Mouse (Mus musculus) CH12.LX (cell line): Measurements from ENCODE around the gene Inpp5b.

ENCODE experiments used
- CHD2 ChIP-seq: IDR thresholded peaks from 2 replicates; pipeline ENCODE4 v1.6.1; 2011; ENCODE audit warnings: low read length, improper control_type of control experiment
- CTCF ChIP-seq, 2 experiments: IDR thresholded peaks in 1 of 2; conservative IDR thresholded peaks in 1 of 2; 2 replicates each; pipeline ENCODE4 v1.5.1; 2011 to 2012; ENCODE audit warnings: low read depth in 2 of 2, low read length in 2 of 2, improper control_type of control experiment in 1 of 2, inconsistent platforms in 1 of 2, mild to moderate bottlenecking in 1 of 2, moderate library complexity in 1 of 2
- POLR2A ChIP-seq: IDR thresholded peaks from 2 replicates; pipeline ENCODE4 v1.6.1; 2011; ENCODE audit warnings: low read depth, mild to moderate bottlenecking, improper control_type of control experiment, low read length
- SIN3A ChIP-seq: IDR thresholded peaks from 2 replicates; pipeline ENCODE4 v1.6.1; 2012; ENCODE audit warnings: low read length, improper control_type of control experiment, inconsistent platforms
- ZKSCAN1 ChIP-seq: IDR thresholded peaks from 2 replicates; pipeline ENCODE4 v1.6.1; 2012; ENCODE audit warnings: low read depth, inconsistent platforms, low read length, improper control_type of control experiment, borderline replicate concordance

DNA sequence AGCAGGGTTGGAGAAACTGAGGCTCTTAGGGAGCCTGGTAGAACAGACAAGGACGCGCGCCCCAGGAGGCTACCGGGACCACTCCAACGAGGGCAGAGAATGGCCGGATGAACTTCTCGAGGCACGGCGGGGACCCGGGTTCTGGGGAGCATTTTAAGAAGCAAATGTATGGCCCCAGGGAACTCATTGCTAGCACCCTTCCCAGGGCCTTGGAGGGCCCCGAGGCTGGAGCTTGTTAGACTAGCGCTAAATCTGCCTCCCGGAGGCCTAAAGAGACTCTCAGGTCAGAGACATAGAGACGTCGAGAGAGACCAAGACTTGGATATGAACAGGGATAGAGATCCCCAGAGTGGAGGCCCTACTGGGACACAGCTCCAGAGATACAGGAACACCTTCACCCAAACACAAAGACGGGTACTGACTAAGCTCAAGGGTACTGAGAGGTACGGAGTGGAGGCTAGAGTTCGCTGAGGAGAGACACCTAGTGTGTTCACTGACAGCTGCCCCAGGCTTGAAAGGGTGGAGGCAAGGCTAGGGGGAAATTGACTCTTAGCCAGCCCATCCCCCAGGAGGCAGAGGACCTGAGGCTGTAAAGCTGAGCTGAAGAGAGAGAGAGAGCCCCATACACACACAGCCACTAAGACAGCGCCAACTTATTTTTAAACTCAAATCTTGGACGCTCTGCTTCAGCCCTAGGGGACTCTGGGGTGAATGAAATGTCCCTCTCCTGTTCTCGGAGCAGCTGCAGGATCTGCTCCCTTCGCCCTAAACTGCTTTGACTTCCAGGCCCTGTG is 40.4 kb upstream of the Inpp5b start:
- TF ChIP-seq CHD2 (peak; percentile 78), CTCF (conservative IDR thresholded peaks at IDR 0.05 in 1 of 2, IDR thresholded peaks at IDR 0.05 in 1 of 2; ENCODE audit: low read depth in 2 of 2, low read length in 2 of 2) (no peak), SIN3A (no peak), POLR2A (0 out of 2 replicates have a peak, but pooled peaks have one; percentile 31), ZKSCAN1 (no peak)
